Mouse (Mus musculus) limb, embryonic 12.5 days (tissue): ENCODE measurements around the gene Nupl1. TPM values are rescaled to one million over a fixed set of nuclear protein-coding genes. Genes with fewer than 3 reads are reported as not detected.

Experiments used
- ATAC-seq: fragments of 200-750 bp; cut with Nextera tagmentation; 2 replicates; pipeline ENCODE4 v1.8.0; 2017; ENCODE audit warnings: low read depth, moderate TSS enrichment; ENCODE audit not compliant: insufficient number of reproducible peaks, insufficient read depth, low FRiP score, low TSS enrichment
- H3K27ac ChIP-seq: fragments of 300-500 bp; sonication (generic); 2 replicates; pipeline ENCODE4 v1.5.1; 2016; ENCODE audit warnings: mild to moderate bottlenecking, moderate library complexity
- H3K27me3 ChIP-seq: fragments of 300-500 bp; sonication (generic); 2 replicates; pipeline ENCODE4 v1.6.1; 2016; ENCODE audit warnings: mild to moderate bottlenecking, moderate library complexity
- H3K36me3 ChIP-seq: fragments of 300-500 bp; sonication (generic); 2 replicates; pipeline ENCODE4 v1.6.1; 2016; ENCODE audit warnings: mild to moderate bottlenecking, moderate library complexity
- H3K4me1 ChIP-seq: fragments of 300-500 bp; sonication (generic); replicated peaks from 2 replicates; pipeline ENCODE4 v1.6.1; 2016
- H3K4me2 ChIP-seq: fragments of 300-500 bp; sonication (generic); 2 replicates; pipeline ENCODE4 v1.6.1; 2016; ENCODE audit warnings: mild to moderate bottlenecking, moderate library complexity
- H3K4me3 ChIP-seq: fragments of 300-500 bp; sonication (generic); replicated peaks from 2 replicates; pipeline ENCODE4 v1.5.1; 2016; ENCODE audit warnings: mild to moderate bottlenecking
- H3K9ac ChIP-seq: fragments of 300-500 bp; sonication (generic); replicated peaks from 2 replicates; pipeline ENCODE4 v1.6.1; 2016; ENCODE audit warnings: mild to moderate bottlenecking, moderate library complexity
- H3K9me3 ChIP-seq: fragments of 300-500 bp; sonication (generic); 2 replicates; pipeline ENCODE4 v1.6.1; 2016; ENCODE audit warnings: mild to moderate bottlenecking, moderate library complexity
- WGBS: fragments of 180-500 bp; shearing (Covaris S2); methylation state at CpG from one replicate; pipeline ENCODE4 v1.1.7; 2016; 5-methylcytosine and 5-hydroxymethylcytosine counted together
- polyA plus RNA-seq: library from polyadenylated mRNA; unstranded; fragments of >200 nt; fragmentation: Nextera tagmentation; extraction: Ambion mirVana; gene quantifications from 2 replicates; pipeline ENCODE4 v1.2.1, GENCODE M21; 2016

Gene Nupl1
- polyA plus RNA-seq, 1 experiment from 2014 or later, result not detected

GRCm38 (mm10) chr14:60264990-60265876 is 14.0 kb upstream of the Nupl1 start, which contains the start of gene Mtmr6:
TSS of gene Mtmr6 (plus strand) at chr14:60265228.
- Histone ChIP-seq H3K4me2 (peak within 1 kb of the TSS; percentile 67), H3K4me1 (0 out of 2 replicates have a peak, but pooled peaks cover 3% of the 10 kb centered on the region), H3K36me3 (no peaks in the 10 kb centered on the region), H3K27me3 (no peaks in the 10 kb centered on the region), H3K9me3 (no peaks in the 10 kb centered on the region), H3K27ac (peak within 1 kb of the TSS; percentile 69; the same call in 1 of the 2 replicates), H3K9ac (peak within 1 kb of the TSS; percentile 82), H3K4me3 (peak within 1 kb of the TSS; percentile 79)
- ATAC-seq, result peak; percentile 98
- under 1% methylated on average over 51 of the region's 51 CpGs for WGBS

GRCm38 (mm10) chr14:60262316-60262715 is 11.1 kb upstream of the Nupl1 start:
- Histone ChIP-seq H3K27ac (no peak overlapping the region), H3K4me3 (no peak overlapping the region), H3K4me1 (0 out of 2 replicates have a peak, but pooled peaks cover 3% of the 10 kb centered on the region), H3K9ac (no peak overlapping the region), H3K36me3 (no peaks in the 10 kb centered on the region), H3K27me3 (no peaks in the 10 kb centered on the region), H3K4me2 (no peak overlapping the region), H3K9me3 (no peaks in the 10 kb centered on the region)
- 71% methylated on average over 7 of the region's 7 CpGs for WGBS
- no peak for ATAC-seq

GRCm38 (mm10) chr14:60257851-60258250 is 6.6 kb upstream of the Nupl1 start:
- Histone ChIP-seq H3K9ac (no peak overlapping the region), H3K27ac (no peak overlapping the region), H3K9me3 (no peaks in the 10 kb centered on the region), H3K27me3 (no peaks in the 10 kb centered on the region), H3K4me2 (no peak overlapping the region), H3K36me3 (no peaks in the 10 kb centered on the region), H3K4me1 (no peaks in the 10 kb centered on the region), H3K4me3 (no peak overlapping the region)
- WGBS, result 90% methylated on average over 1 of the region's 1 CpGs
- ATAC-seq, result no peak

GRCm38 (mm10) chr14:60257101-60257500 is 5.9 kb upstream of the Nupl1 start:
- no peak for ATAC-seq
- Histone ChIP-seq H3K27ac (no peak overlapping the region), H3K9ac (no peak overlapping the region), H3K36me3 (no peaks in the 10 kb centered on the region), H3K4me1 (0 out of 2 replicates have a peak, but pooled peaks cover 5% of the 10 kb centered on the region), H3K4me3 (no peak overlapping the region), H3K4me2 (no peak overlapping the region), H3K27me3 (no peaks in the 10 kb centered on the region), H3K9me3 (no peaks in the 10 kb centered on the region)
- 82% methylated on average over 4 of the region's 4 CpGs for WGBS

DNA sequence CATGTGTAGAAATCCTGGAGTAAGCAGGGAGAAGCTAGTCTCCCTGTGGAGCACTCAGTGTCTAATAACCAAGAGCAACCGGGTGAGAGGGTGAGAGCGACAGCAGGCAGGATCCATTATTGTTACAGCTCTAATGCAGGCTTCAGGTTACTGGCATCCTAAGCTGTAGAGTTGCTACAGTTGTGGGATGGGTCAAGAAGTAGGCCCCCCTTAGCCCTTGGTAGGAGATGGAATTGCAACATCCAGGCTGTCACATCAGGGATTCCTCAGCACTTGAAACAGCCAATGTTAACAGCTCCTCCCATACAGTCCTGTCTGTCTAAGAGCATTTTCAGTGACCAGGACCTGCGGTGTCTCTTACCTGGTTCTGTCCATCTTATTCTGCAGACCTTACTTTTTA is 5.1 kb upstream of the Nupl1 start:
- WGBS, result 26% methylated on average over 3 of the region's 3 CpGs
- no peak for ATAC-seq
- H3K9ac ChIP-seq, result no peak overlapping the region

DNA sequence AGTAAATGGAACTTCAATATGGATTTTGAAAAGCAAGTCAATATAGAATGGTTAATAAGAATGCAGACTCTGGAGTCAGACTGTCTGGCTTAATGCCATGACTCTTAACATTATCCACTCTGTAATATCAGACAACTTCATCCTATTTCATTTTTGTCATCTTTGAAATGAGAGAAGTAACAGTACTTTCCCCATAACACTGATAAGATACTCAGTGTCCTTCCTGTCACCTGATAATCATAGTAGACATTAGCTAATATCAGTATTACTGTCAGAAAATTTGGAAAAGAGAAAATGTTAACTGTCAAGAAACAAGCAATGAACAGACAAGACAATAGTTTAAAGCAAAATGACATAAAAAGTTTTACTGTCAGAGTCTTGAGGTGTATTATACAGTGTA is 3.5 kb upstream of the Nupl1 start:
- H3K36me3 ChIP-seq, result no peaks in the 10 kb centered on the region
- no peak overlapping the region for H3K4me3 ChIP-seq
- no peaks in the 10 kb centered on the region for H3K9me3 ChIP-seq
- no peak for ATAC-seq
- H3K4me1 ChIP-seq, result peaks cover 11% of the 10 kb centered on the region
- no peak overlapping the region for H3K27ac ChIP-seq
- H3K27me3 ChIP-seq, result no peaks in the 10 kb centered on the region
- H3K9ac ChIP-seq, result no peak overlapping the region
- H3K4me2 ChIP-seq, result no peak overlapping the region

More for the DNA sequence above, 5.1 kb upstream of the Nupl1 start:
- Histone ChIP-seq H3K4me2 (no peak overlapping the region), H3K4me3 (no peak overlapping the region), H3K9me3 (no peaks in the 10 kb centered on the region), H3K27me3 (no peaks in the 10 kb centered on the region), H3K27ac (no peak overlapping the region), H3K4me1 (0 out of 2 replicates have a peak, but pooled peaks cover 5% of the 10 kb centered on the region), H3K36me3 (no peaks in the 10 kb centered on the region)

DNA sequence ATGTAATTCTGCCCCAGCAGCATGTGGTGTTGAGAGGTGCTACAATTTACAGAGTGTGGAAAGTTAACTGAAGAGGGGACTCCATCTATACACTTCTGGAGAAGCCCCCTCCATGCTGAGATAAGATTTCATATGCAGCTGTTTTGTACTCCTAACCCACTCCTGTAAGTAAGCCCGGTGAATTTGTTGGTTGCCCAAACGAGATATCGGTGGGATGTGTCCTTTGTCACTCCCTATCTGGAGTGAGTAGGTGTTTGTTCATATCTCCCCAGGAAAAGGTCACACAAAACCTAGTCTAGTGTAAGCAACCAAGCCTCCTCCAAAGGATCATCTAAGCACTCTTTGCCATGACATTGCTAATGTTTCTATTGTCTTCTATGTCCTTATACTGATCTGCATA is 2.2 kb upstream of the Nupl1 start:
- Histone ChIP-seq H3K9me3 (no peaks in the 10 kb centered on the region), H3K27me3 (no peaks in the 10 kb centered on the region), H3K4me1 (peaks cover 20% of the 10 kb centered on the region), H3K27ac (no peak overlapping the region), H3K36me3 (no peaks in the 10 kb centered on the region), H3K9ac (no peak overlapping the region), H3K4me2 (no peak overlapping the region), H3K4me3 (no peak overlapping the region)
- WGBS, result 87% methylated on average over 3 of the region's 3 CpGs
- ATAC-seq, result no peak

- Histone ChIP-seq H3K27ac (peak overlapping the region; percentile 83), H3K4me2 (peak overlapping the region; percentile 90), H3K9me3 (no peaks in the 10 kb centered on the region), H3K36me3 (no peaks in the 10 kb centered on the region; the same call in 1 of the 2 replicates), H3K27me3 (no peaks in the 10 kb centered on the region), H3K4me3 (peak overlapping the region; percentile 94), H3K9ac (peak overlapping the region; percentile 92), H3K4me1 (peaks cover 20% of the 10 kb centered on the region)
- 22% methylated on average over 15 of the region's 15 CpGs for WGBS
- no peak; the same call in 1 of the 2 replicates for ATAC-seq
These were observed 1.1 kb upstream of the Nupl1 start for GRCm38 (mm10) chr14:60252004-60253000.

DNA sequence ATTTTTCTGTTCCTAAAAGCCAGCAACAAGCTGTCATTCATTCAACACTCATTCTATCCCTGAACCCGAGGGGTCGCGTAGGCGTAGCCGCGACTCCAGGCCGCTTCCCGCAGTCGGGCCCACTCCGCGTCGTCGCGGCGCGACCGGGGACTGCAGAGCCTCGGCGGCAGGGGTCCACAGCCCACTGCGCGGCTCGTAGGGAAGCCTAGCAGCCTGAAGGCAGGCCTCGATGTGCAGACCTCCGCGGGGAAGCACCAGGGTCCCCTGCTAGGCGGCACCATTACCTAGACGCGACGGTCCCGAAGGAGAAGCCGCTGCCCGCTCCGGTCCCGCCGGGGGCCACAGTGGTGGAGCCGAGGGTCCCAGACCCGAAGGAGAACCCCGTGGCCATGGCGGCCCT is 352 bp downstream of the Nupl1 start:
- under 1% methylated on average over 39 of the region's 39 CpGs for WGBS
- Histone ChIP-seq H3K36me3 (peaks cover 1% of the 10 kb centered on the region; the same call in 1 of the 2 replicates), H3K4me2 (peak overlapping the region; percentile 90), H3K9me3 (no peaks in the 10 kb centered on the region), H3K4me3 (peak overlapping the region; percentile 94), H3K27me3 (no peaks in the 10 kb centered on the region), H3K27ac (peak overlapping the region; percentile 87), H3K9ac (peak overlapping the region; percentile 92), H3K4me1 (peaks cover 20% of the 10 kb centered on the region)
- peak; percentile 58; the same call in 1 of the 2 replicates for ATAC-seq

- Histone ChIP-seq H3K9me3 (no peaks in the 10 kb centered on the region), H3K4me3 (peak overlapping the region; percentile 94), H3K4me1 (peaks cover 20% of the 10 kb centered on the region), H3K36me3 (peaks cover 6% of the 10 kb centered on the region; the same call in 1 of the 2 replicates), H3K9ac (peak overlapping the region; percentile 92), H3K4me2 (peak overlapping the region; percentile 90), H3K27me3 (no peaks in the 10 kb centered on the region), H3K27ac (no peak overlapping the region)
- no peak for ATAC-seq
- 23% methylated on average over 8 of the region's 8 CpGs for WGBS
These were observed 865 bp downstream of the Nupl1 start for GRCm38 (mm10) chr14:60250366-60250765.

GRCm38 (mm10) chr14:60238551-60238950 is 12.7 kb downstream of the Nupl1 start:
- no peak overlapping the region for H3K9ac ChIP-seq
- H3K36me3 ChIP-seq, result peaks cover 66% of the 10 kb centered on the region
- H3K4me3 ChIP-seq, result no peak overlapping the region
- H3K4me2 ChIP-seq, result no peak overlapping the region
- H3K9me3 ChIP-seq, result no peaks in the 10 kb centered on the region
- no peaks in the 10 kb centered on the region for H3K27me3 ChIP-seq
- no peak for ATAC-seq
- no peaks in the 10 kb centered on the region for H3K4me1 ChIP-seq
- no peak overlapping the region for H3K27ac ChIP-seq
- WGBS, result 87% methylated on average over 3 of the region's 3 CpGs
